Comparison of ENCODE assay signal across 17 mouse cellular contexts in the genomic region with DNA sequence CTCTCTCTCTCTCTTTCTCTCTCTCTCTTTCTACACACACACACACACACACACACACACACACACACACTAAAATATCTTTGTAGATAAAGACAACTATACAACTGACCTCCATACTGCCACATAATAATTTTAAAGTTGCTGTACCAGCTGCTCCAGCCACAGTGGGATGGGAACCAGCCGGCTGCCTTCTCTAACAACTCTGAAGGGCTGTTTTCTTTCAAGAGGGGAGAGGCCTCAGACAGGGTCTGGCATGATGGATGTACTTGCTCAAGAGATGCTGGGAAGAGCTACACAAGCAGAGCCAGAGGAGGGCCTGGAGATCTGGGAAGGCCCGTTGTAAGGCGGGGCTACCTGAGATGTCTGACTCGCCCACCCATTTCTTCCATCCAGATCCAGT.
"Had no signal": no experiment of that assay in that cellular context is flagged by ENCODE, and none has a peak within 500 bp of the region (broad histone marks: within the 10 kb centered on the region; RNA-seq: fewer than 3 reads in every experiment).

No protein-coding gene starts in this region.

- H3K27ac ChIP-seq: kidney, postnatal 0 days; left cerebral cortex, adult 2 months; liver, embryonic 13.5 days; midbrain, embryonic 10.5 days; midbrain, embryonic 13.5 days; neural tube, embryonic 13.5 days; stomach, embryonic 15.5 days had no signal

- H3K36me3 ChIP-seq: liver, embryonic 13.5 days; midbrain, embryonic 10.5 days; midbrain, embryonic 13.5 days; neural tube, embryonic 13.5 days; stomach, embryonic 15.5 days had no signal

- ATAC-seq: intestine, embryonic 16.5 days; midbrain, embryonic 13.5 days; midbrain, embryonic 16.5 days had no signal

- H3K4me2 ChIP-seq: liver, embryonic 13.5 days; midbrain, embryonic 13.5 days; neural tube, embryonic 13.5 days; stomach, embryonic 15.5 days had no signal

- DNase-seq: kidney, adult 2 months; kidney, postnatal 25 days; liver, embryonic 13.5 days; lung, postnatal 36 days; right cerebral cortex, postnatal 25 days; spleen, adult 18-20 months; thymus, postnatal 25 days had no signal

- H3K9me3 ChIP-seq: liver, embryonic 13.5 days; megakaryocyte, embryonic 14.5 days; midbrain, embryonic 10.5 days; midbrain, embryonic 13.5 days; neural tube, embryonic 13.5 days; stomach, embryonic 15.5 days had no signal

- H3K27me3 ChIP-seq: liver, embryonic 13.5 days; midbrain, embryonic 13.5 days; neural tube, embryonic 13.5 days; stomach, embryonic 15.5 days had no signal

- H3K4me1 ChIP-seq: liver, embryonic 13.5 days; megakaryocyte, embryonic 14.5 days; neural tube, embryonic 13.5 days; stomach, embryonic 15.5 days had no signal

- H3K9ac ChIP-seq: liver, embryonic 13.5 days; midbrain, embryonic 13.5 days; neural tube, embryonic 13.5 days; stomach, embryonic 15.5 days had no signal

- H3K4me3 ChIP-seq: left cerebral cortex, adult 2 months; liver, embryonic 13.5 days; megakaryocyte, embryonic 14.5 days; midbrain, embryonic 10.5 days; midbrain, embryonic 13.5 days; myocyte; neural tube, embryonic 13.5 days; stomach, embryonic 15.5 days had no signal
